Mouse (Mus musculus) naive thymus-derived CD4-positive, alpha-beta T cell, adult 2 months (primary cell): ENCODE measurements around the gene Rac1.
"Not testable (repeated sequence)": the region's sequence is repeated elsewhere in the genome, so short reads cannot be mapped to it uniquely, and the experiment has no call there.

ENCODE experiments used
- DNase-seq: peaks from one replicate; pipeline ENCODE4 v3.0.0-alpha.2; 2011; ENCODE audit warnings: low read depth

Gene Rac1

DNA sequence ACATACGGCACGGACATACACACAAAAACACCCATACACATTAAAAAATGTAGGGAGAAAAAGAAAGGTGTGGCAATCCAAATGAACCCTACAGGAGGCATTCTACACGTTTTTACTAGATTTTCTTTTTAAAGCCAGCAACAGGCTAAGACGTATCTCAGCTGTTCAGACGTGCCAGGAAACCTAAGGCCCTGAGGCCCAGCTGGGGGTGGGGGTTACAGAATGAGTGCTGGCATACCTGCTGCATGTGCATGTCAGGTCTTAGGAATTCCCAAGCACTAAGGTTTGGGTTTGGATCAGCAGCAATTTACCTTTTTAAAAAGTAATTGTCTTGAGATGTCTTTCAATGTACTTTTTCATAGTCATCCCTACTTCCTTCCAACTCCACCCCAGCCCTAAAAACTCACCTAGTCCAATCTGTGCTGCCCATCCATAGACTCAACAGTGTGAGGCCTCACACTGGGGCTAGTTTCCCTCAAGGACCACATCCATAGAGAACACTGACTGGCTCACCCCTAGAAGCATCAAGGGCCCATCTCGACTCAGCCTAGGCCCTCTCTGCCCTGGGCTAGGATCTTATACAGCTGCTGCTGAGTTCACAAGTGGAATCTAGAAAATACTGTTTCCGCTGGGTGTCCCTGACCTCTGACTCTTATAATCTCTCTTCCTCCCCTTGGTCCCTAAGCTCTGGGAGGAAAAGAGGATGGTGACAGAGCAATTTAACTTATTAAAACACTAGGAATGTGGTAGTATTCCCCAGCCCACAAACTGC is 2.2 kb downstream of the Rac1 start:
- no peak for DNase-seq

GRCm38 (mm10) chr5:143522882-143523281 is 5.0 kb downstream of the Rac1 start:
- DNase-seq = no peak

DNA sequence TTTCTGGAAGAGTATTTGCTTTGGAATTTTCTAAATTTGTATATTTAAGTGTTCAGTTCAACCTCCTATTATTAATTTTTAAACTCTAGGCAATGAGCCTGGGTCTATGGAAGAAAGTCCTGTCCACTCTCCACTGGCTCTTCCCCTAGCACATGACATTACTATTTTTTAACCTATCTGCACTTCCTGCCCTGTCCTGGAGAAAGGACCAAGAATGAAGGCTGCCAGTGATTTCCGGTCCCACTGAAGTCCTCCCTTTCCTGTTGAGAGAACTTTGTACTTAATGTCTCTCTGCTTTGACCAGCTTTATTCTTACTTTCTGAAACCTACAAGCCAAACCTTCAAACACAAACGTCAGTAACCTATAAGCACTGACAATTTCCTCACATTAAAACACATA is 7.4 kb downstream of the Rac1 start:
- DNase-seq = no peak

DNA sequence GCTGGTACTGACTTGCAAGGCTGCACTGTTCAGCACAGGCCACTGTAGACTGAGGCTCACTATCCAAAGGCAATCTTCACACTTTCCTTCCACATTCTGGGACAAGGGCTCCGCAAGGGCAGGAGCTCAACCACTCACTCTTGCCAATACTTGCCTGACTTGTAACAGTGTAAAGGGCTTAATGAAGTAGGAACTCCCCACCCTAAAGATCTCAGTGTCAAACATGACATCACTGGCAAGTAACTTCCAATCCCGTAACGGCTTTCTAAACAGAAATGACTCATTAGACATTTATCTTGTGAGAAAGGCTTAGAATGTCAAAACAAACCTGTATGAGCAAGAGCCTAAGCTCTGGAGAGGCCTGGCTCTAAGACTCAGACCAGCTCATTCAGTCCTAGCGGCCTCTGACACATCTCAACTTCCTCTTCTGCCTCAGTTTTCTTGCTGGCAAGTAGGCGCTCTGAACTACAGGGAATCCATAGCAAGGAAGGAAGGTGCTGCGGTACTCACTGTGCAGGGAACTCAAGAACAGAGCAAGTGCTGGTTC is 9.7 kb downstream of the Rac1 start:
- DNase-seq = no peak

DNA sequence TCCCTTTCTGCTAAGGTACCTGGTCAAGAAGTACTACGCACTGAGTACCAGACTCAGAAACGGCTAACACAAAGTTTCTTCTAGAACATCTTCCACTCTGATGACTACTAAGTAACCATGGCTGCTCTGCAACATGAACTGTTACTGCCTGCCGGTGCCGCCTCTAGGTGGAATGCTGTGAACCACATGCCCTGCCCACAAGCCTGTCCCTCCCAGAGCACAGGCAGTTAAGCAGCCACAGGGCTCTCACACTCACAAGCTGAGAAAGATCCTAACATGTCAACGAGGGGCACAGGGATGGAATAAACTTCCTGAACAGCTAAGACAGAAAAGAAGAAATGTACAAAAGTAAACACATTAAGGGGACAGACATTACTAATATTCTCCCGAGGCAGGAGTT is 10.4 kb downstream of the Rac1 start:
- no peak for DNase-seq

GRCm38 (mm10) chr5:143517005-143517404 is 10.8 kb downstream of the Rac1 start:
- no peak for DNase-seq

GRCm38 (mm10) chr5:143514878-143515277 is 13.0 kb downstream of the Rac1 start:
- DNase-seq = no peak

DNA sequence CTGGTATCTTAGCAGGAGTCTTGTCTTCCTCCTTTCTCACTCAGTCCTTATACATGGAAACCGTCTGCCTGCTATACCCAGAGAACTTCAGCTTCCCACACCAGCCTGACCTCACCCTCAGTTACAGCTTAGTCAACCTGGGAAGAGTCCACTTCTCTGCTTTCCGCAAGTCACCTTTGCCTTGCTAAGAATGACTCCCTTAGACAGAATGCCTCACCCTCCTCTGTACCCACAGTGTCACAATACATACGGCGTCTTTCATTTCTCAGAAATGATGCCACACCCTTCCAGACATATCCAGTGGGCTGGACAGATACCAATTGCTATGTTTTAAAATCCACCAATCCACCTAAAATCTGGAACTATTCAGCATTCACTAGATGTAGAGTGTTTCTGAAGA is 15.5 kb downstream of the Rac1 start:
- DNase-seq = no peak

DNA sequence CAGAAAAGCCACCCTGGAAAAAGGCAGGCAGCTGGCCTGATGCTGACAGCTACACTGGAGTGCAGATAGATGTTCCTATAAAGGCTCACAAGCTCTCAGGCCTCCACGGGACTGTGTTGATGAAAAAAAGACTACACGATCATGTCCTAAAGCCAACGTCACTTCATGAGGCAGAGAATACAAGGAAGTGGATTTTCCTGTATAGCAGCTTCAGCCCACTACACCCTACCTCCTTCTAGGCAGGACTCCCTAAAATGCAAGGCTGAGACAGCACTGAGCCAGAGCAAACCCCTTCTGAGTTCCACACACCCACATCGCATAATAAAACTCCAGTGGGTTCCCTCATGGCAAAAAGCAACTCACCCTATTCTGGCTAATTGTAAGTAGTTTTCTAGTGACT is 16.3 kb downstream of the Rac1 start:
- no peak for DNase-seq

- DNase-seq = no peak
These were observed 18.1 kb downstream of the Rac1 start for GRCm38 (mm10) chr5:143509737-143510136.

DNA sequence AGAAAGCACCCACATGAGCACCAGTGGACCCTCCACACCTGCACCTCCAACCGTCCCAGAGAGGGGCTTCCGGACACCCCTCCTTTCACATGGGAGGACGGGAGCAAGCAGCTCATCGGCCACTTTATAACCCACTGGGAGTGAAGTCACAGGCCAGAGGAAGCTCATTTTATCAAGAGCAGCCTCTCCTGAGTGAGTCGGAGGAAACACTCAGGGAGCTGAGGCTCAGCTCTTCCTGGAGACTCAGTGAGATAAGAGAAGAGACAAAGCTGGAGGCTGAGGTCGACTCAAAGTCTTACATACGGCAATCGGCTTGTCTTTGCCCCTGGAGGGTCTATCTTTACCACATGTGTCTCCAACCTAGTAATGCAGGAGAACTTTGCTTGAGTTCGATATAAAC is 18.5 kb downstream of the Rac1 start:
- no peak for DNase-seq

GRCm38 (mm10) chr5:143505545-143505944 is 22.3 kb downstream of the Rac1 start:
- no peak for DNase-seq

DNA sequence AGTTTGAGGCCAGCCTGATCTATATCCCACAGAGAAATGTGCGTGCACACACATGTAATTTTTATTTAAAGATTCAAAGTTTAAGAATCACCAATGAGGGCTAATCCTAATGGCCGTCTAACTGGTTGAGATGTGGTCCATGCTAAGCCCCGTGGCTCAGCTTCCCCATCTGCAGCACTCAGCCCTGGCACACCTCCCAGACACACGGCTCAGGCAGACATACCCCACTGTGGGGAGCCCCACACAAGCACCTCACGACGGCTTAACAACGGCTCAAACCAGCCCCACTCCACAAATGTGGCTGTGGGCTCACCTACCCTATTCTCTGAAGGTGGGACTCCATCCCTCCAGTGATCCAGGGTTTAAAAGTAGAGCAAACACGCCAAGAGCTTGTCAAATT is 22.8 kb downstream of the Rac1 start:
- DNase-seq = no peak

- peak; percentile 73 for DNase-seq
These were observed 23.4 kb downstream of the Rac1 start for GRCm38 (mm10) chr5:143504453-143504852.

DNA sequence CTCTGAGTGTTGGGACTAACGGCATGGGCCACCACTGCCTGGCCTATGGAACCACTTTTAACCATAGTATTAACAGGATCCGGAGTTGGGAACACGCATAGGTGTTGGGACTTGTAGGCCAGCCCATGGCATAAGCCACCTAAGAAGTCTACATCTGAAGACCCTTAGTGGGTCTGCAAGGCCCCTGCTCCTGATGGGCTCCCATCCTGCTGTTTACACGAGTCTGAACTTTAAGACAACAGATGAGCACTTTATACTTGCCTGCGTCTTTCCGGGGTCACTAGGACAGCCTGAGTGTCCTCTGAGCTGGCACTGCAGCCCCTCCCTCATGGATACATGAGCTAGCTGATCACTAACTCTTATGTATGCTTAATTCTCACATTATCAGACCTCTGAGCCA is 24.1 kb downstream of the Rac1 start:
- DNase-seq = no peak

- no peak for DNase-seq
These were observed 24.8 kb downstream of the Rac1 start for GRCm38 (mm10) chr5:143502899-143503557.

DNA sequence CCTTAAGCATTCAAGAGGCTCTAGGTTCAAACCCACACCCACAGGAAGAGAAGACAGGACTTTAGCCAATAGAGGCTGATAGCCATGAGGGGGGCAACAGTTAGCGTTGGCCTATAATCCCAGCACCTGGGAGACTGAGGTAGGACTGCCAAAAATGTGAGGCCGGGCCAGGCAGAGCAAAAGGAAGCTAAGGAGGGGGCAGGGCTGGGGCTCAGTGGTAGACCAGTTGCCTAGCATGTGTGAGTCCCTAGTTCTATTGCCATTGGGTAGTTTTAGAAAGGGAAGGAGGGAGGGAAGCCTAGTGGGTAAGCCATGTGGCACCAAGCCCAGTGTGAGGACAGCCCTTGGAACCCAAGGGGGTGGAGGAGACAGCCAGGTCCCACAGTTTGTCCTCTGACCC is 26.2 kb downstream of the Rac1 start:
- no peak for DNase-seq

GRCm38 (mm10) chr5:143501140-143501539 is 26.7 kb downstream of the Rac1 start:
- DNase-seq = no peak

DNA sequence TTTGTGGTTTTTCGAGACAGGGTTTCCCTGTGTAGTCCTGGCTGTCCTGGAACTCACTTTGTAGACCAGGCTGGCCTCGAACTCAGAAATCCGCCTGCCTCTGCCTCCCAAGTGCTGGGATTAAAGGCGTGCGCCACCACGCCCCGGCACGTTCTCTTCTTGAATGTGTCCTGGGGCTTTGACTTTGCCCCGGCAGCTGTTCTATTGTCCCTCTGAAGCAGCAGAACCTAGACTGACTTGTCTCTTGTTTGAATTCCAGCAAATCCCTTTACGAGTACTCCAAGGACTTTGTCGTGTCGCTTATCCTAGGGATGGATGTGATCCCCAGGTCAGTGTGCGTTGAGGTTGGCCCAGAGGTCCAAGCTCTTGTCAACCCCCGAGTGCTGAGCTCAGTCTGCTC is 27.1 kb downstream of the Rac1 start:
- DNase-seq = not testable (repeated sequence)

- DNase-seq = no peak
These were observed 28.1 kb downstream of the Rac1 start for GRCm38 (mm10) chr5:143499686-143500085.

DNA sequence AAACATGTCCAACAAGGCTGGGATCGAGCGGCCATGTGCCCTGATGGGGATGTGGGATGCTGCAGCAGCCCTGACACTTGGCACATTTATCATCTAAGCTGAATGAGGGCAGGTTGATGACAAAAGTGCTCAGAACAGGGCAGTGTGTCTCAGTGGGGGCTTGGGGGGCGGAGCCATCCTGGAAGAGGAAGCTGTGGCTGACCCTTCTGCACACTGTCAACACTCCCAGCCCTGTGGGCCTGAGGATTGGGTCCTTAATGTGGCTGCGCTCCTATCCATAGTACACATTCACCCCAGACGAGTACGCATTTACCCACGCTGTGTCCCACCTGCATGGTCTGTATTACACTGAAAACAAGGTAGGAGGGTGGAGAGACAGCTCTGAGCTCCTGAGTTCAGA is 28.6 kb downstream of the Rac1 start:
- no peak for DNase-seq

DNA sequence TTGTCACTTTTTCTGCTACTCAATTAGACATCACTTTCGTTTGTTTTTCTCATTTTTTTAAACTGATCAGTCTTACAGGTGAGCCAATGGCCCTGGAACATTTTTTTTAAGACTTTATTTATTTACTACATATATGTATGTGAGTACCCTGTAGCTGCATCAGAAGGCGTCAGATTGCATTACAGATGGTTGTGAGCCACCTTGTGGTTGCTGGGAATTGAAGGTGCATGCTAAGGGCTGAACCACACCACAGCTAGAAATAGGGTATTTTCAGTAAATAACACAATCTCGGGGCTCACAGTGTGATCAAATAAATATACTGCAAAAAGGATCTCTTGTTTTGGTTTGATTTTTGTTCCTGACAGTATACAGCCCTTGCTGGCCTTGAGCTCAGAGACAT is 30.4 kb downstream of the Rac1 start:
- DNase-seq = no peak

GRCm38 (mm10) chr5:143495708-143496107 is 32.1 kb downstream of the Rac1 start:
- no peak for DNase-seq

- DNase-seq = no peak
These were observed 34.7 kb downstream of the Rac1 start for GRCm38 (mm10) chr5:143493163-143493562.
